Mouse (Mus musculus) Patski (cell line): Measurements from ENCODE around the gene Xpc. TPM values are rescaled to one million over a fixed set of nuclear protein-coding genes. Genes with fewer than 3 reads are reported as not detected.

Experiments used
- ATAC-seq: fragments of 100-300 bp; one replicate; pipeline ENCODE4 v1.8.0; 2021
- CTCF ChIA-PET: fragments of 350-600 bp; sonication (Branson Sonifier 250); formaldehyde crosslinking; loops from one replicate; lab custom pipeline; 2022; ENCODE audit warnings: inconsistent platforms; lab: Charles Lee
- POLR2A ChIA-PET: fragments of 350-600 bp; sonication (Branson Sonifier 250); formaldehyde crosslinking; loops from one replicate; lab custom pipeline; 2022; ENCODE audit warnings: antibody characterized with exemption, inconsistent platforms; lab: Charles Lee
- DNase-seq: peaks from one replicate; pipeline ENCODE4 v3.0.0-alpha.2; 2011; ENCODE audit warnings: low read depth, low spot score
- H3K27me3 ChIP-seq: fragments of 371-371 bp; one replicate; pipeline ENCODE4 v1.5.1; 2021
- CTCF ChIP-seq: fragments of 100-300 bp; IDR thresholded peaks from one replicate; pipeline ENCODE4 v1.5.1; 2021
- in situ Hi-C: fragments of 300-500 bp; cut with MboI; formaldehyde crosslinking; loops from 3 replicates; pipeline ENCODE4 v1.11.1; 2018; ENCODE audit warnings: low pct_unique_long_range_greater_than_20kb, mixed read lengths
- polyA plus RNA-seq: library from polyadenylated mRNA; unstranded; gene quantifications from one replicate; pipeline ENCODE4 v1.2.3, GENCODE M21; 2021

The Xpc gene
- polyA plus RNA-seq, 1 experiment from 2014 or later: 45.1 TPM

DNA sequence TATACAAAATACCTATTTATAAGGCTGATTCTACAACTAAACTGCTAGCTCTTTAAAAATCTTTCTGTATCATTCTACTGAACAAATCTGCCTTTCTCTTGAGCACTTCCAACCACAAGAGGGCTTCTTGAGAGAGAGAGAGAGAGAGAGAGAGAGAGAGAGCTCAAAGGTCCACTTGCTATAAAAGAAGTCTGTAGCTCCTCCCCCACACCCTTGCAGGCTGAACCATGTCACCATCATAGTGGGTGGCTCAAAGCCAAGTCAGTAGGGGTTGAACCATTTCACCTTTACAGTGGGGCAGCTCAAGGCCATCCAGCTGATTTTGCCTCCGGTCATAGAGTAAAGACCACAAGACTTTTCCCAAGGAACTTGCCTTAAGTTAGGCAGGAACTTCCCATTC, 56.2 kb downstream of the Xpc start:
- in situ Hi-C loops: no loop called here
- no peak for DNase-seq
- peak; percentile 37 for TF ChIP-seq CTCF
- CTCF ChIA-PET: interaction anchor here (1.5 to 1.9 kb wide), 2 partner anchors 12 to 50 kb away, joined by 5 to 8 read pairs; no protein-coding TSS in a partner anchor
- no peak for ATAC-seq
- POLR2A ChIA-PET: interaction anchor here (0.6 to 1.0 kb wide), 2 partner anchors 12 to 13 kb away, joined by 3 read pairs; no protein-coding TSS in a partner anchor
- no peaks in the 10 kb centered on the region for H3K27me3 ChIP-seq

DNA sequence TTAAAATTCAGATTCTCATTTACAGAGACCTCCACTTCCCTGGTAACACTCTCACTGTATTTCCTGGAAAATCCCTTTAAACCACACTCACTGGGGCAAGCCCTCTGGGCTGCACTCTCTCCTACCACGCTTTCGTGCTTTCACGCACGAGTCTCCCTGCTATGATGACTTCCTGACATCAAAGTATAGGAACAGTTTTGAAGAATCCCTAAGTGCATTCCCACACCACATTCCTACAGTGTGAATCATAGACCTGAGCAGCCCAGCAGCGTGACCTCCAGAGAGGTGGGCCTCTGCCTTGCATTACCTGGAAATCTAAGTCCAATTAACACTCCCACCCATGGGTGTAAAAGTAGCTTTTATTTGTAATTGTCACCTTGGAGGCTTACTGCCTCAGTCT, 61.1 kb downstream of the Xpc start:
- ChIA-PET POLR2A (interaction anchor here (0.7 kb wide), 1 partner anchor 54 kb away, joined by 4 read pairs; no protein-coding TSS in a partner anchor), CTCF (interaction anchor here (1.1 kb wide), 1 partner anchor 14 kb away, joined by 3 read pairs; no protein-coding TSS in a partner anchor)
- no peak for TF ChIP-seq CTCF
- DNase-seq: no peak
- in situ Hi-C loops: no loop called here
- no peak for ATAC-seq
- H3K27me3 ChIP-seq: peaks cover 10% of the 10 kb centered on the region

DNA sequence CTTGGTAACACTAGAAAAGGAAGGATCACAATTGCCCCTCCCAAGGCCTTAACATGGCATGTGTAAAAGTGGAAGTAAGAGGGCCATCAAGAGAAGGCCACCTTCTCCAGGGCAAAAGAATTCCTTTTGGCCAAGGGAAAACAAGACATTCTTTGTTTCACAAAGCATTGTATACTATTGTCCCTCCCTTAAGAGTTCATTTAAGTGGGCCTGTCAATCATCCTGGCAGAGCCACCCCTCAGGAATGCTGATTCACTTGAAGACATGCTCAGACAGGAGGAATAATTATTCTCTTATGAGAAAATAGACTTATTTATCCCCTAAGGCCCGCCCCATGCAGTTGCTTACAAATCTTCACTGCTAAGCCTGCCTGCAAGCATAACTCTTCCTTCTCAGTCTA, 63.6 kb downstream of the Xpc start:
- no peak for DNase-seq
- CTCF ChIA-PET: interaction anchor here (1.1 to 1.5 kb wide), 2 partner anchors 13 to 19 kb away, joined by 3 read pairs; no protein-coding TSS in a partner anchor
- TF ChIP-seq CTCF: no peak
- H3K27me3 ChIP-seq: peaks cover 25% of the 10 kb centered on the region
- no peak for ATAC-seq
- POLR2A ChIA-PET: no interaction called here
- in situ Hi-C loops: no loop called here

DNA sequence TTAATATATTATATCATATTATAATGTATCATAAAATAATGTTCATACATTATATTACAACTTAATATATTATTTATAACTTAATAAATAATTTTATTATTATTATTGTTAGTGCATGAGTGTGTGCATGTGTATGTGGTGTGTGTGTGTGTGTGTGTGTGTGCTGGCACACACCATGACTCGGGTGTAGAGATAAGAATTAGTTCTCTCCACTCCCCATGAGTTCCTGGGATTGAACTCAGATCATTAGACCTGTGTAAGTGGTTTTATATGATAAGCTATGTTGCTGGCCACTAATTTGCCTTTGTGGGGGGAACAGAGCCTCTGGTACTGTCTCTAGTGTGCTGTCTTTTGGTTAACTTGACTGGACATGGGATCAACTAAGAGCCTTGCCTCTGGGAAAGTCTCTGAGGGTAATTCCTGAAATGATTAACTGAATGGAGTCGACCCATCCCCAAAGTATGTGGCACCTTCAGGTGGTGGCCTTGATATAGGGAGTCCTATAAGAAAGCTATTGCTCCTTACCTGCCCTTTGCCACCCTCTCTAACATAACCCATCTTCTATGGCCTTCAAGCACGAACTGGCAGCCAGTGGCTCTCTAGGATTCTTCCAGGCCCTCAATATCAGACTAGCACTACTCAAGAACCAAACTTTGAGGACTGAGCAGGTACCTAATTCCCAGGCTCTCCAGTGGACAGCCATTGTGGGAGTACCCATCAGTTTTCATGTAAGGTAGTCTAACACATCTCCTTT, 66.0 kb downstream of the Xpc start:
- TF ChIP-seq CTCF: no peak
- ATAC-seq (no peak), DNase-seq (no peak)
- POLR2A ChIA-PET: no interaction called here
- CTCF ChIA-PET: no interaction called here
- in situ Hi-C loops: no loop called here
- peaks cover 30% of the 10 kb centered on the region for H3K27me3 ChIP-seq

DNA sequence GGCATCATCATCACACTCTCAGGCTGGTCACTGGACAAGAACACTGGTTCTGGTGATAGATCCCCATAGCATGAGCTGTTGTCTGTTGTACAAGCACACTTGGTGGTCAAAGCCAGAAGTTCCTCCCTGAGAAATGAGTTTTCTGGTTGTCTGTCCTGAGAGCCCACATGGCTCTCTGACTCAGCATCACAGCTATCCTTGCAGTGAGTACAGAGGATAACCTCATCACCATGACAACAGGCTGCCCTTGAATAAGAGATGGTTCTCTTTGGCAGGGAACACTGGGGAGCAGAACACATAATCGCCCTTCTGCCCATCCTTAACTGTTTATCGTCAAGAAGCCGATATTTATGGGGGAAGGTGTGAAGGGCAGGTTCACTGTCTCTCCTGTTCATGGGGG, 70.4 kb downstream of the Xpc start:
- POLR2A ChIA-PET: no interaction called here
- ATAC-seq: no peak
- CTCF ChIA-PET: no interaction called here

DNA sequence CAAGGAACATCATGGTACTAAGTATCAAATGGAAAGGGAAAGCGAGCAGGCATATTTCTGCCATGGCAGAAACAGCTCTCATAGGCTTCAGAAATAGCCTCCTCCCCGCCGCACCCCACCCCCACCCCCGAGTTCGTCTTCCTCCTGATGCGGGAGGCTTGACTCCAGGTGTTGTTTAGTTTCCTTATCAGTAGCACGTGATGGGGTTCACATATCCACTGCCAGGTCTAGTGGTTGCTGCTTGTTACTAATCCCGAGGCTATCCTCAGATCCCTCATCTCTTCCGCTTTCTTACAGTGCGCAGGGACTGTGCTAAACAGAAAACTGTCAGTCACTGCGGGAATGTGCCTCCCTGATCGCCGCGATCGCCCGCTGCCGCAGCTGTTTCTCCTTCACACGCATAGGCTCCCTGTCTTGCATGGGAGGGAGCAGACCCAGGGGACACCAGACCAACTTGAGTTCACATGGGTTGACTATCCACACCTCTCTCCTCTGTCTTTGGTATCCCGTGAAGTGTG, 74.5 kb downstream of the Xpc start:
- H3K27me3 ChIP-seq: peaks cover 22% of the 10 kb centered on the region
- CTCF ChIA-PET: interaction anchor here (0.8 to 1.8 kb wide), 4 partner anchors 13 to 68 kb away, joined by 3 to 5 read pairs (median 4); no protein-coding TSS in a partner anchor
- no peak for TF ChIP-seq CTCF
- ATAC-seq (no peak), DNase-seq (no peak)
- POLR2A ChIA-PET: no interaction called here
- in situ Hi-C loops: no loop called here

More for the DNA sequence above, 70.4 kb downstream of the Xpc start:
- peaks cover 25% of the 10 kb centered on the region for H3K27me3 ChIP-seq
- no peak for TF ChIP-seq CTCF
- DNase-seq: no peak
- in situ Hi-C loops: no loop called here

DNA sequence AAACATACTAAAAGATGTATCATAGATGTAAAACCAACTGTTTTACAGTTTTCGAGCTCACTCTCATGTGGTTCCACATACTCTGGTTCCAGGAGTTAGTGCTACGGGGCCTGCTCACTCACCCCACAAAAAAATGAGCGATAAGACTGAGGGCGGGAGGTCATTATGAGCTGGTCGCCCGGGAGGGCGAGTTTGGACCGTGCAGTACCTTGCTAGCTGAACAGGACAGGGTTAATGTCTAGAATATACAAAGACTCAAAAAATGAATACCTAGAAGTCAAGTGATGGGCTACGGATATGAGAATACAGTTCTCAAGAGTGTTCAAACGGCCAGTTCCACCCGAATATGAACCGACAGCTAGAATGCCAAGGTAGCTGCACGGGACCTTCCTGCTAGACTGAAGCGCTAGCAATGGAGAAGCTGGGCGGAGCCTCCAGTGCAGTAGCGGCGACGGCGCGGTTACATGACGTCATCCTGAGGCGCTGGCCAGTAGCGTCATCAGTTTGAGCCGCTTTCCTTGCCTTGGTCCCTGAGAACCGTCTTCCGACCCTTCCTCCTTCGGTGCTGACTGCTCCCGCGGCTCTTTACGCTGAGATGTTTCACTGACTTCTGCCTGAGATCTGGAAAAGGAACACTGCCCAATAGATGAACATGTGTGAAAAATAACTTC, 75.1 kb downstream of the Xpc start:
- peak; percentile 50 for DNase-seq
- ATAC-seq: peak; percentile 54

More for the DNA sequence above, 75.1 kb downstream of the Xpc start:
- TF ChIP-seq CTCF: no peak
- ChIA-PET POLR2A (no interaction called here), CTCF (interaction anchor here (0.6 to 1.8 kb wide), 5 partner anchors 13 to 1761 kb away, joined by 3 to 5 read pairs (median 3); no protein-coding TSS in a partner anchor)
- H3K27me3 ChIP-seq: peaks cover 28% of the 10 kb centered on the region
- in situ Hi-C loops: no loop called here

Other genes with a start within 250 kb of the Xpc start
- 10.4 TPM for gene Wnt7a, start 104.5 kb downstream of the Xpc start, polyA plus RNA-seq
- 24.0 TPM for gene Chchd4, start 42.3 kb downstream of the Xpc start, polyA plus RNA-seq
- 59.2 TPM for gene Tmem43, start 42.2 kb downstream of the Xpc start, polyA plus RNA-seq
- gene Lsm3, start within 50 bp of the Xpc start, polyA plus RNA-seq: 82.6 TPM
- 497 TPM for gene Slc6a6, start 168.2 kb upstream of the Xpc start, polyA plus RNA-seq